Mouse (Mus musculus): ENCODE results near the gene Gm3182. TPM values are rescaled to one million over a fixed set of nuclear protein-coding genes. Genes with fewer than 3 reads are reported as not detected.
"Not testable (repeated sequence)": the region's sequence is repeated elsewhere in the genome, so short reads cannot be mapped to it uniquely, and the experiment has no call there.

Gm3182 gene
- total RNA-seq (2021) = not detected

GRCm38 (mm10) chr14:4481445-4481844 lies at the start of gene Gm3182:
Gm3182 (plus strand) TSS chr14:4481745.
- DNase-seq (ENCODE audit: extremely low spot score in 1 of 2, low spot score in 2 of 2); intact Hi-C loops (cut with DNase I): not testable (repeated sequence)

- DNase-seq (ENCODE audit: extremely low spot score in 1 of 2, low spot score in 2 of 2); intact Hi-C loops (cut with DNase I): not testable (repeated sequence)
These were observed 17.9 kb downstream of the Gm3182 start for GRCm38 (mm10) chr14:4499425-4499824.

Other genes starting within 250 kb of the Gm3182 start
- not detected for gene Gm3138, start 232.1 kb upstream of the Gm3182 start, total RNA-seq (2021)
- gene Gm3149, start 164.5 kb upstream of the Gm3182 start, total RNA-seq (2021) = not detected
- 1 to 10 TPM; 3.1 to 3.4 TPM for gene 2610042L04Rik, start 147.0 kb upstream of the Gm3182 start, total RNA-seq (2021)
- gene Gm3159, start 84.2 kb upstream of the Gm3182 start, total RNA-seq (2021) = not detected
- 1 to 10 TPM; 1.4 to 1.8 TPM for gene Gm3164, start 66.3 kb upstream of the Gm3182 start, total RNA-seq (2021)
- 1 to 10 TPM in 1 of 2 experiments, not detected in 1; 2.0 TPM for gene Gm3173, start 50.8 kb upstream of the Gm3182 start, total RNA-seq (2021)
- not detected for gene Gm3047, start 73.7 kb downstream of the Gm3182 start, total RNA-seq (2021)
- under 1 TPM; 0.53 to 0.77 TPM for gene Gm8159, start 150.6 kb downstream of the Gm3182 start, total RNA-seq (2021)
- gene Gm3239, start 182.4 kb downstream of the Gm3182 start, total RNA-seq (2021) = not detected
- not detected for gene Gm7876, start 227.5 kb downstream of the Gm3182 start, total RNA-seq (2021)
- gene Gm3252, start 245.0 kb downstream of the Gm3182 start, total RNA-seq (2021) = under 1 TPM; 0.54 to 0.83 TPM